Mouse (Mus musculus) layer of hippocampus, postnatal 25 days (tissue): ENCODE results near the gene Zcchc3. TPM values are rescaled to one million over a fixed set of nuclear protein-coding genes. Genes with fewer than 3 reads are reported as not detected.
A peak's percentile ranks its signal among the peaks of the same experiment; 100 is the strongest.

Experiments used
- DNase-seq, 2 experiments: peaks; one replicate each; pipeline ENCODE4 v3.0.0; 2022; ENCODE audit warnings: mixed read lengths in 2 of 2, low spot score in 1 of 2; ENCODE audit errors: extremely low spot score in 1 of 2
- total RNA-seq, 2 experiments: library from RNA; stranded (reverse); gene quantifications; 2 replicates each; pipeline ENCODE4 v1.2.3; 2021

The Zcchc3 gene
- total RNA-seq, 2 experiments from 2014 or later = 10.7 to 11.6 TPM

- peak; percentile 66 to 70 for DNase-seq
Measured at GRCm38 (mm10) chr2:152410971-152411371, 3.9 kb downstream of the Zcchc3 start.

- DNase-seq = no peak
Measured at GRCm38 (mm10) chr2:152409781-152410180, 5.0 kb downstream of the Zcchc3 start.

- DNase-seq = peak; percentile 83 to 90
Measured at GRCm38 (mm10) chr2:152406126-152406525, 8.7 kb downstream of the Zcchc3 start.

- DNase-seq = no peak
Measured at GRCm38 (mm10) chr2:152399122-152399542, 15.7 kb downstream of the Zcchc3 start.

- DNase-seq = peak; percentile 70 to 82
Measured at GRCm38 (mm10) chr2:152398691-152399090, 16.1 kb downstream of the Zcchc3 start.

GRCm38 (mm10) chr2:152397680-152398435 is 17.0 kb downstream of the Zcchc3 start, which contains the start of gene Sox12:
Gene Sox12 (minus strand): TSS chr2:152398063.
- DNase-seq = peak; percentile 97 to 99

- peak; percentile 62 to 77 for DNase-seq
Measured at GRCm38 (mm10) chr2:152397004-152397589, 17.7 kb downstream of the Zcchc3 start.

- peak; percentile 71 to 80 for DNase-seq
Measured at GRCm38 (mm10) chr2:152396110-152397003, 18.5 kb downstream of the Zcchc3 start.

GRCm38 (mm10) chr2:152395271-152395920 is 19.4 kb downstream of the Zcchc3 start:
- no peak for DNase-seq

- DNase-seq = no peak
Measured at GRCm38 (mm10) chr2:152393225-152394017, 21.4 kb downstream of the Zcchc3 start.

- DNase-seq = no peak
Measured at GRCm38 (mm10) chr2:152392786-152393185, 22.0 kb downstream of the Zcchc3 start.

- no peak for DNase-seq
Measured at GRCm38 (mm10) chr2:152384191-152384590, 30.6 kb downstream of the Zcchc3 start.

- peak in 1 of 2 experiments; percentile 38 for DNase-seq
Measured at GRCm38 (mm10) chr2:152376345-152376741, 38.5 kb downstream of the Zcchc3 start, which contains the start of gene Nrsn2. Gene Nrsn2 (minus strand): TSS chr2:152376638.

GRCm38 (mm10) chr2:152375652-152376344 is 39.0 kb downstream of the Zcchc3 start:
- DNase-seq = peak in 1 of 2 experiments; percentile 29

- DNase-seq = no peak
Measured at GRCm38 (mm10) chr2:152373547-152373946, 41.3 kb downstream of the Zcchc3 start.

- DNase-seq = no peak
Measured at GRCm38 (mm10) chr2:152372661-152373060, 42.2 kb downstream of the Zcchc3 start.

- no peak for DNase-seq
Measured at GRCm38 (mm10) chr2:152372104-152372503, 42.7 kb downstream of the Zcchc3 start.

- DNase-seq = peak in 1 of 2 experiments; percentile 51
Measured at GRCm38 (mm10) chr2:152368532-152369140, 46.2 kb downstream of the Zcchc3 start.
